Mouse (Mus musculus) ovary, postnatal 10 days (tissue): ENCODE measurements around the gene Slc6a11.

Source experiments
- DNase-seq: peaks from one replicate; pipeline ENCODE4 v3.0.0; 2022; ENCODE audit warnings: low spot score

Slc6a11 gene

DNA sequence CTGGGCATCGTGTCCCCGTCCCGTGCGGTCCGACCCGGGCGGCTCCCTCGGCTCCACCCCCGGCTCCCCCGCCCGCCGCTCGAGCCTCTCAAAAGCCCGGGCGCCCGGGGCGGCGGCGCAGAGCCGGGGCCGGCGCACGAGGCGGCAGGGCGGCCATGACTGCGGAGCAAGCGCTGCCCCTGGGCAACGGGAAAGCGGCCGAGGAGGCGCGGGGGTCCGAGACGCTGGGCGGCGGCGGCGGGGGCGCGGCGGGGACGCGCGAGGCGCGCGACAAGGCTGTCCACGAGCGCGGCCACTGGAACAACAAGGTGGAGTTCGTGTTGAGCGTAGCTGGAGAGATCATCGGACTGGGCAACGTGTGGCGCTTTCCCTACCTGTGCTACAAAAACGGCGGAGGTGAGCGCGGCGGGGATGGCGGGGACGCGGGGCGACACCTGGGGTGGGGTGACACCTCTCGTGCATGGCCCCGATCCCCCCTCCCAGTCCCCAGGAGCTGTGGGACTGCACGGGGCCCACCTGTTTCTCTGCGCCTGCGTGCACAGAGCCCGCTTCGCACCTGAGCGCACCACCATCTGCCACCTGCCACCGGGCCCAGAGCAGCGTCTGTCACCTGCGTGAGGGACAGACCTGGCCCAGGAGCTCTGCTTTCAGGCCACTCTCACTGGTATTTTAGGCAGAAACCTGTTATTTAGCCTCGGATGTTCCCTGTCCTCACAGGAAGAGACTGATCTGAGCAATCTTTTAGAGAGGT is at the start of gene Slc6a11:
TSS of gene Slc6a11 (plus strand) at position 120 of the 751 bp plus-strand sequence.
- no peak for DNase-seq

DNA sequence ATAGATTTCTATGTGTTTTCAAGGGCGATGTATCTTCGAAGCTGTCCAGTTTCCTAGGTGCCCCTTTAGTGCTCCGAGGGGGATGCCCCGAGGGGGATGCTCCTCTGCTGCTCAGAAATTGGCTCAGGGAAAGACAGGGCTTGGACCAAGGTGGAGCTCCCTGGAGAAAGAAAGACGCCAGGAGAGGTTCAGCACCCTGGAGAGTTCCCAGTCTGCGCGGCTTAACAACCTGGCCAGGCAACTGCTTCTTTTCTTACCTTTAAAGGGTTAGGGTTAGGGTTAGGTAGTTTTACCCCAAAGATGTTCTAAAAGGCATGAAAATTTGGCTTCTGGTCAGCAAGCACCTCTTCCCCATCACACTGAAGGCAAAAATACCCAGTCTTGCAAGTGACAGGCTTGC is 43.9 kb upstream of the Slc6a11 start:
- DNase-seq = peak; percentile 9

DNA sequence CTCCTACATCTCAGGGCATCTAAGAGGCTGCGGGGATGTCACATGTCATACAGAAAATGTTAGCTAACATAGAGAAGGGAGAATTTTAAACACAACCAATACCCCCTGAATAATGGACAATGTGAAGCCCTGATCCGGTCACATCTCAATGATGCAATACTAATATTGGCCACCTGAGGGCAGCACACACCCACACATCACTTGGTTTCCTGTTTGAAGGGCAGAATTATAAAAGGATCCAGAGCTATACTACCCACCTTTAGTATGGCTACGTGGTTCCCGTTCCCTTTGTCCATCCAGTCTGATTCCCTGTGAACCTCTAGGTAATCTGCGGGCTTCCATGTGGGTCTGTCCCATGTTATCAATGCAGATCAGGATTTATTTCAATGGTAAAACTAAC is 41.4 kb upstream of the Slc6a11 start:
- DNase-seq = peak; percentile 18

DNA sequence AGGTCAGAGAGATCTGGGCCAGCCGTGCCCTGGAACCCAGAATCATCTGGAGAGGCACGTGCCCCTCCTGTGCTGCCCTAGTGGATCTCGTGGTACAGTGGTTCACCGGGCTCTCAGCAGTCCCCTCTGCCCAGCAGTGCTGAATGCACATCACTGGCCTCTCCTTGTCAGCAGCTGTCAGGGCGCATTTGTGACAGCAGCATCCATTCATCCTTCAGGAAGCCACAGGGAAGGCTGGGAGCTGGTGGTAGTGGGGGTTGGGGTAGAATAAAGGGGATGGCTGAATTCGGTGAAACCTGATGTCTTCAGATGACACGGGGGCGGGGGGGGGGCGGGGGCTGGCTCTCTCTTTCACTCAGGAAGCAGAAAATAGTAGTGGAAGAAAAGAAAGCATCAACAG is 38.8 kb upstream of the Slc6a11 start:
- DNase-seq = no peak

DNA sequence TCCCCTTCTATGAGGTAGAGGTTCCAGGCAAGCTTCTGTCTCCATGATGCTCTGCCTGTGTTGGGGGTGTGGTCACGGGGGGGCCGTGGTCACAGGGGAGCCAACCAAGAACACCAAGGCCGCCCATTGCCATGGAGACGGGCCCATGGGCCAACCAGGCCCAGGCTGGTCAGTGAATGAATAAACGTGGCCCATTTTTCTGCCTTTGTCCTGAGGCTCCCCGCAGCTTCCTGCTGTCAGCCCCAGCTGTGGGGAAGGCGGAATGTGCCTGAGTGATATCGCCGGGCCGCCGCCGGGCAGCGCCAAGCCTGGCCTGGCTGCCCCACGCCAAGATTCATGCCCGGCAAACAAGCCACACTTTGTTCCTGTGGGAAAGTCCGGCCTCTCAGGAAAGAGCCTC is 36.8 kb upstream of the Slc6a11 start:
- no peak for DNase-seq

DNA sequence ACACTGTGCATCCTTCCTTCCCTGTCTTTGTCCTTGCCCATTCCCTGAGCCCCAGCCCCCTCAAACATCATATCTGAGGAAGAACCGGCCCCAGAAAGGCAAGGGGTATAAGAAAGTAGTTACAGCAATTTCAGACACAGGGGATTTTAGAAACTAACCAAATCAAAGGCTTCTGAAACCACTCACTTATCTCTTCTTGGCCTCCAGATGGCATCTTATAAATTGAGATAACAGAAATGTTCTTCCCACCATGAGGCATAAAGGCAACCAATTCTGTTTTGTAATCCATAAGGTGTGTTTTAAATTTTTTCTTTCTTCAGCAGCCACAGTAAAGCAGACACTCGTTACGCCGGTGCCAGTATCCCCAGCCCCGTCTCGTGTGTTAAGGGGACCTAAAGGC is 34.5 kb upstream of the Slc6a11 start:
- no peak for DNase-seq

DNA sequence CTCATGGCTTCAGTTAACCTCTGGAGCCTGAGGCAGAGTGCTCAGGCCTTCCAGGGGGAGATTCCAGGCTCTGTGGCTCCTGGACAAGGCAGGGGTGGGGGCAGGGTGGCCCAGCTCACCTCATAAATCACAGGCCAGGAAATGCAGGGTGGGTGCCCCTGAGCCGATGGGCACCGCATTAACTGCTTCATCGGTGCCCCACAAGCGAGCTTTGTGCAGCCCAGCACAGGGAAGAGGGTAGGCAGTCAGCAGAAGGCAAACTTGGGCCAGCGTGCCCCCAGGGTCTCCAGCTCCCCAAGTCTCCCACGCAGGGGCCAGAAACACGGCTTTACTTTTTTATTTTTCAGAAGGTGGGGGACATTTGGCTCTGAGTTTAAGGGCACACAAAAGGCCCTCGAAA is 29.1 kb upstream of the Slc6a11 start:
- DNase-seq = no peak

DNA sequence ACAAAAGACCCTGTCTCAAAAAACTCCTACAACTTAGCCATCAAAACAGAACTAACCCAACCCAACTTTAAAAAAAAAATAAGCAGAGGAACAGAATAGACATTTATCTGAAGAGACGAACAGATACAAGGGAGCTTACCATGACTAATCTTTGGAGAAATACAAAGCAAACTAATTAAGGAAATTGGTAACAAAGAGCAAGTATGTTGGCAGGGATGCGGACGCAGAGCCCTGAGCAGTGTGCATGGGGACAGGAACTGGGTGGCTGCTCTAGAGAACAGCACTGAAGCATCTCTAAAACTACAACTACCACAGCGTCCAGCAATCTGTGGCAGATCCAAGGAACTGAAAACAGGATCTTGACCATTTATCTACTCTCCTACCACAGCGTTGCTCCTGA is 11.5 kb upstream of the Slc6a11 start:
- no peak for DNase-seq

DNA sequence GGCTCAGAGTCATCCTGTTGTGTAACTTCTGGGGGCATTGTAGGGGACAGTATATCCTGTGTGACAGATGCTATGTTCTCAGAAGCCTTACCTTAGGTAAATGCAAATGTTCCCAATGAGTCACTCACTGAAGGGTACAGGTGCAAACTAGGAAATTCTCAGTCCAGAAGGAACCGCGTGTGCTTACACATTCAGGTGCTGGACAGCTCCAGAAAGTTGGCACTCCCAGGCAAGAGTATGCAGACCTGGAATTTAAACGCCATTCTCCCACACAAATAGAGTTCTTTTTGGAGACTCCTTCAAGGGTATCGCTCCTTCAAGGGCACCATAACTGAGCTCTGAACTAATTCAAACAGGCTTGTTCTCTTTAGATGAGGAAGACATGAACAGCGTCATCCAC is 5.5 kb upstream of the Slc6a11 start:
- DNase-seq = no peak

DNA sequence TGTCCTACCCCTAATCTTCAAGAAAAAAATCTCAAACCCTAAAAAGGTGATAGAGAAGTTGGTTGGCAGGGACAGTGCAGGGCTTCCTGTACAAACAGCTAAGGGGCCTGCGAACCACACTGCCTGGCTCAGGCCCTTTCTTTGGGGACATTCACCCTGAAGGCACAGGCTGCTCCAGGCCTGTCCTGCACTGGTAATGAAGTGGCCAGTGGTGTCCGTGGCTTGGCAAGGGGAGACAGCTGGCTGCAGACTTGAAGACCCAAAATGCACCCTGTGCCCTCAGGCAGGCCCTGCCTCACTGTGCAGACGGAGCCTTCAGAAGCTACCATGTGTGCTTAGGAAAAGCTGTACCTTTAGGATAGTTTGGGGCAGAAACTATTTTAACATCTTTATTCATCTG is 1.4 kb downstream of the Slc6a11 start:
- no peak for DNase-seq

DNA sequence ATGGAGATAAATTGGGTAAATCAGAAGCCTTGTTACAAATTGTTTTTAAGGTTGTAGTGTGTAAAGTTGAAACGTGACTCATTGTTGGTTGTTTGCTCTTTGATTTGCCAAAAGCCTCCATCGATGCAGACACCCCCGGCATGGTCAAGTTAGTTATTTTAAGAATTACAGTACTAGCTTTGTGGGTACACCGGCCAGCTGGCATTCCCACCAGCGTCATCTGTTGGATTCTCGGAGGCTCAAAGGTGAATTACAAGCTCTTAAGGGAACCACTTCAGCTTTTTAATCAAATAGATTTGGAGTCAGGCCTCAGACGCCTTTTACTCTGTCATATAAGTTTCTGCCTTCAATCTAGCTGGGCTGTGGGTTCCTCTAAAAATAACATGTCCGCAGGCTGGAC is 1.9 kb downstream of the Slc6a11 start:
- DNase-seq = no peak

DNA sequence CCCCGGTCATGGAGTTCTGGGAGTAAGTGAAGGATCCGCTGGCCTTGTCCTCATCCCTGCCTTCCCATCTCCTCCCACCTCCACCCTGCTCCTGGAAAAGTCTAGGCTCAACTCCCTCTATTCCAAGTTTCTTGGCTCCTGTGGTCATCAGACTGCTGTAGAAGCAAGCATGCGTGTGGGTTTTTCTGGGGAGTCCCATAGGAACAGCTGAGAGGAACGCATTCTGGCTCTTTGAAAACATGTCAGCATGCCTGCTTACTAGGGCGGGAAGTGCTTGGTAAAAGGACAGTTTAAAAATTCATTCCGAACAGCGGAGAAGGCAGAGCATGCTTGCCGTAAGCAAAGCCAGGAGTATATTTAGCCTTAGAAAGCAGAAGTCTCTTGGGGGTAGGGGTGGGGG is 7.9 kb downstream of the Slc6a11 start:
- no peak for DNase-seq

DNA sequence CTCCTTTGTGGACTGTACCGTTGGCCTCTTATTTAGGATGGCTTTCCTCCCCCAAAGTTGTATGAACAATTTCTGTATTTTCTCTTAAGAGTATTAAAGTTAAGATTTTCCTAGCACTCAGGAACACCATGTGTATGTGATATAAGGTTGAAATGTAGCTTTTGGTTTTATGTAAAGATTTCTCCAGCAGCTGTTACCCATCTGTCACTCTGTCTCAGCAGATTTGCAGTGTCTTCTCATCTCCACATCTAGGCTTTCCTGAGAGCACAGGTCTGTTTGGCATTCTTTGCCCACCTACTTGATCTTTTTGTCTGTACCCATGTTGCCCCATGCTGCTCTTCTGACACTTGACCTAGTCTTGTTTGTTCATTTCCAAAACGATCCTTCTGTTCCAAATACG is 10.4 kb downstream of the Slc6a11 start:
- DNase-seq = no peak

DNA sequence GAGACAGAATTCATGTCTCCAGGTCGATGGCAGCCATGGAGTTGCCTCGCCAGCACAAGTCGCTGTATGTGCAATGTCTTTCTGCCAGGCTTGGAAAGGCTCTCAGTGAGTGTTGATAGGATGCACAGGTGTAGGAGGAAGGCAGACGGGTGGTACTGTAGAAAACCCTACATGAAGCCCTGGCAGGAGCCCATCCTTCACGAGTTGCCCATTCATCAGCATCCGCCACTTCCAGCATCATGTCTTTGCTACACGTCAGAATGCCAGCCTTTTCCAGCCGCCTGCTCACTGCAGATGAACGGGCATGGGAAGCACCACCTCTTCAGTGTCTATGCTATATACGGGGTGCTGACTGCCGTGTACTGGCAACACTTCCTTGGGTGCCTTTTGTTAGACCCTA is 11.4 kb downstream of the Slc6a11 start:
- DNase-seq = no peak

DNA sequence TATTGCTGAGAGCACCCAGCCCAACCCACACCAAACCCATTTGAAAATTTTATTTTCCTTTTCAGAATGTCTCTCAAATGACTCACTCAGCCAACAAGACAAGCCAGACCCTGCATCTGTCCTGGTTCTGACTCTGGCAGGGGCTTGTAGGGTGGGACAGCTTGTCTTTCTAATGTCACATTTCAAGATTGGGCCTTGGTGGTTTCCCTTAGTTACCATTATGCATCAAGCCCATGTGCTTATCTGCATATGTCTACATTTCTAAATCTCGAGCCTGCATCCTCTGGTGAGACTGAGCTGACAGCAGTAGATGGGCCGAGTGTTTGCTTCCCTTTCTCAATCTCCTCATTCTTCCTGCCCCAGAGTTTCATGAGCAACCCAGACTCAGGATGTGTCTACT is 12.5 kb downstream of the Slc6a11 start:
- DNase-seq = no peak

DNA sequence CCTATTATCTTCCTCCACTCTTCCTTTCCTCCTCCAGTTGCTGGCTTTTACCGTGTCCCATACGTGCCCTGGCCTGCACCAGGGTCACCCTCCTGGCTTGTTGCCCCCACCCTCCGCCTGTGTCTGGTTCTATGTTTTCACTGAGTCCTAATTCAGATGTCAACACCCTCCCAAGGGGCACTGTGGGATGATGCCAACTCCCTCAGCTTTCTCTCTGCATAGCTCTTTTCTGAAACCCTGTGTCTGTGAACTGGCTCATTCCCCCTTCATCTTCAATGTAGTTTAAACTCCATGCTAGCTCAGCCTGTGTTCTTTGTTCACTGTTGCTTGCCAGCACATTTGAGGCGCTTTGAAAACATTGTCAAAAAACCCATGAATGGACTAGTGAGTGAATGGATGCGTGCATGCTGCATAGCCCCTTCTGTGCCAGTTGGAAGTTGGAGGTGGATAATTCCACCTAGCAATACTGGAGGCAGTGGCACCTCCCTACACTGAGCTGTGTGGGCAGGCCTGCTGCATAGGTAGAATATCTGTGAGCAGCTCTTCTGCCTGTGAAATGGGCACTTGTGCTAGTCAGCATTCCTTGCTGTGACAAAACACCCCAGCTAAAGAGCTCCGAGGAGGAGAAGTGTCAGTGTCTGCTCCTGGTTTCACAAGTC is 13.5 kb downstream of the Slc6a11 start:
- DNase-seq = no peak

DNA sequence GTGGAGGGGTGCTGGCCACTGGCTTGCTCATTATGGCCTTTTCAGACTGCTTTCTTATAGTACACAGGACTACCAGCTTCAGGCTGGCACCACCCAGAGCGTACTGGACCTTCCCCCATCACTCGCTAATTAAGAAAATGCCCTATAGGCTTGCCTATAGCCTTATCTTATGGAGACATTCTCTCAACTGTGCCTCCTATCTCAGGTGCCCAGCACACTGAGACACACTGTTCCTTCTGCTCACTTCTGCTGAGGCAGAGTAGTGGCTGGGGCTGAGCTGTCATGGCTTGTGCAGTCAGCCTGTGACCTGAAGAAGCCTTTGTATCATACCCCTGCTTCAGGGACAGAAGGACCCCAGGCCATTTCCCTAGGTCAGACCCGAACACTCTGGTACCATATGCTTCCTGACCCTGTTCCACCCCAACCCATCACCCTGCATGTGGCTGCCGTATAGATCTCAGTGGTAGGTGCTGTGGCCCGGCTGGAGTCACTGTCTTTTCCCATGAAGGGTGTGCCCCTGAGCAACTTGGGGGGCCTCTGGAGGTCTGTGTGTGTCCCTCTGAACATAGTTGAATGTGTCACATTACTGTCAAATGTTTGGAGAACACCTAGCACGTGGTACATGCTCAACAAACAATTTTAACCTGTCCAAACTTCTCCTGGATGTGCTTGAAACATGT is 14.7 kb downstream of the Slc6a11 start:
- DNase-seq = no peak

DNA sequence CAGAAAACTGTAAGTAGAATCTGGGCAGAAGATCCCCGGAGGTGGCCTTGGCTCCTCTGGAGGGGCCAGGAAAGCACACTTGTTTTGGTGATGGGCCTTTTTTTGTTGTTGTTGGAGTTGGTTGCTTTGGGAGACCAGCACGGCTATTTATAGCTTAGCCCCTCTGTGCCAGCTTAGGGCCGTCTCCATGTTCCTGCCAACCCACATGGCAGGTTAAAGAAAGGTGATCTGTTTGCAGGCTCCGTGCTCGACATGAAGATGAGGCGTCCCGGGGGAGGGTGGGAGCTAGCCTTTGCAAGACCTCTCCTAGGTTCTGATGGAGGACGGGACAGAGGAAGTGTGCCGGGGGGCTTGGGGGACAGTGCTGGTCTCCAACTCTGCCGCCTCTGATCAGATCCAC is 24.7 kb downstream of the Slc6a11 start:
- DNase-seq = no peak

DNA sequence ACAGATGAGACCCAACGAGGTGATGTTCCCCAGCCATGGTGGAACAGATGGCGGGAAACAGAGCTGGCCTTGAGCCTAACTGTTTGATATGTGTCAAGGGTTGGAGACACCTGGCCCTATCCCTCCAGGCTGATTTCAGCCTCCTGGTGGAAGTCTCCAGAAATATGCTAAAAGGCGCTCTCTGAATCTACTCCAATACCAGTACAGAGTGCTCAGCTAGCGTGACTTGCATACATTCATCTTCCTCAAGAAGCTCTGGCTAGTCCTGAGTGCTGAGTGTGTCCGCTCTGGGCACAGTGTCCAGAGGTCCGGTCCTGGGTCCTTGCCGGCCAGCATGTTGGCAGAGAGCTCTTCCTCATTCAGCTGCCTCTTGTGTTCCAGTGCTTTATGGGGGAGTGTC is 27.8 kb downstream of the Slc6a11 start:
- DNase-seq = no peak

DNA sequence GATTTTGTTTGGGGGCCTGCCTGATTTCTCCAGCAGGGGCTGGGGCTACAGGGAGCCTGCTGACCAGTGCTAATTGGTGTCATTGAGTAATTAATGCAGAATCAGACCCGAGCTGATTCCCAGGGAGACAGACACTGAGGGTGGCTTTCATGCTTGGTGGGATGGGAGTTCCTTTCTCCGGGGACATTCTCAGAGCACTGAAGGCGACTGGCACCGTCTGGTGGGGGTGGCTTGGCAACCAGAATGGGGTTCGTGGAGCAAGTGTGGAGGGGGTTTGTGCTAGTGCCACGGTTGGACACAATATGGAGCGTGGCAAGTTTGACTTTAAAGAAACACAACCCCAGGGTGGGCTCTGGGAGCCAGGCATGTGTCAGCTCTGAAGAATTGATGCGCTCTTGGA is 29.7 kb downstream of the Slc6a11 start:
- DNase-seq = no peak

DNA sequence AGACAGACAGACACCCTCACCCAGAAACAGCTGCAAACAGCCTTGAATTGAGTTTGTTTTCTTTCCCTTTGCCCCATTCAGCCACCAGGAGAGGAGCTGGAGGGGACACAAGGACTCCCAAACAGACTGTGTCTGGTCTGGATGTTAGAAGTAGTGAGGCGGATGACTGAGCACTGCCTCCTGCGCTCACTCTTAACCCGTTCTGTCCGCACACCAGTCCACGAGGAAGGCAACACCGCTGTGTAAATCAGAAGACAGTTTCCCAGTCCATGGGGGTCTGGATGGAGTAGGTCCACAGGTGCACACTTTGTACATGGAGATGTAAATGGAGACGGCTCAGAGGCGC is 43.0 kb downstream of the Slc6a11 start:
- DNase-seq = no peak

DNA sequence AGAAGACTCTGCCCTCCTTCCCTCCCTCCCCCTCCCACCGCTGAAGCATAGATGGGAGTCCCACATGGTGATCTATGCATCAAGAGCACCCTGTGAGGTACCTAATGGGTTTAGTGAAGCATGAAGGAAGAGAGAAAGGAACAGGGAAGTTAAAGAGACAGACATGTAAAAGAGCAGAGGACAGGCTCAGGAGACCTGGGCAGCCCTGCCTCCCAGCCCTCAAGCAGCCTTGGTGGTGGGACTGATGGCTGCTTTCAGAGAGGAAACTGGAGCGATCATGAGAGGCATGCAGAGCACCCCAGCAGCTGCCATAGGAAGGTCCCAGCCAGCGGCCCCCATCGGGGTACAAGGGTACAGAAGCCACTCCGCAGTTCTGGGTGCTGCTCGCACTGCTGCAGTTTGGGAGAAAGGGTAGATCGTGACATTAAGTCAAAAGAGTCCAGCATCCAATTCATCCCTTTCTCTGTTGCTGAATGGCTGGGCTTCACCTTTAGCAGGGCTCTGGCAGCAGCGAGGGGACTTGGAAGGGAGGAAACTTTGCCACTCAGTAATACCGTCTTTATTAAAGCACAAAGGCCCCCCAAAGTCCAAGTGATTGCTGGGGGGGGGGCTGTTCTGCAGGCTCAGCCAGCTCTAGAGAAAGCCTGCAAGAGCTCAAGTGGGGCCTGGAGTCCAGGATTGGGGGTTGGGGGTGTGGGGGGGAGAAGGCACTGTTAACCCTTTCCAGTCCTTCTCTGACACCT is 43.5 kb downstream of the Slc6a11 start:
- no peak for DNase-seq

DNA sequence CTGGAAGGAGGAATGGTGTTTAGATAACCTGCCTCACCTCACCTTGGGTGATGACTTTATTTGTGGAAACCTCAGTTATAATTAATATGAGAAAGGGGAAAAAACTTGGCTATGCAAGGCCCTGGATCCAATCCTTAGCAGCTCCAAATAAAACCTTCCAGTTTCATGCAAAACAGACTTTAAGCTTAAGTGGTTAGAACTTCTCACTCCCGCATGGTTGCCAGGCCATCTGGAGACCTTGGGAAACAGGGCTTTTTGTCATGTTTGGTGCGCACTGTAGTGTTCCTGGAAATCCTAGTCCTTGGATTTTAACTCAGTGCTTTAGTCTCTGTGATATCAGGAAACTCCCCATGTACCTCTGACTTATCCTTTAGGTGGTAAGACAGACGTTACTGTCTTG is 47.1 kb downstream of the Slc6a11 start:
- no peak for DNase-seq
